Mouse (Mus musculus) G1E (cell line): ENCODE data around the gene Pnpla2.

Experiments used
- CTCF ChIP-seq: IDR thresholded peaks from 2 replicates; pipeline ENCODE4 v1.5.1; 2012; ENCODE audit warnings: low read depth, low read length, inconsistent platforms, mixed read lengths
- GATA1 ChIP-seq: IDR thresholded peaks from 2 replicates; pipeline ENCODE4 v1.6.1; 2012; ENCODE audit warnings: borderline replicate concordance, low read length, inconsistent platforms, mixed read lengths
- TAL1 ChIP-seq: conservative IDR thresholded peaks from 2 replicates; pipeline ENCODE4 v1.6.1; 2012; ENCODE audit warnings: low read depth, low read length, inconsistent platforms, mixed read lengths

DNA sequence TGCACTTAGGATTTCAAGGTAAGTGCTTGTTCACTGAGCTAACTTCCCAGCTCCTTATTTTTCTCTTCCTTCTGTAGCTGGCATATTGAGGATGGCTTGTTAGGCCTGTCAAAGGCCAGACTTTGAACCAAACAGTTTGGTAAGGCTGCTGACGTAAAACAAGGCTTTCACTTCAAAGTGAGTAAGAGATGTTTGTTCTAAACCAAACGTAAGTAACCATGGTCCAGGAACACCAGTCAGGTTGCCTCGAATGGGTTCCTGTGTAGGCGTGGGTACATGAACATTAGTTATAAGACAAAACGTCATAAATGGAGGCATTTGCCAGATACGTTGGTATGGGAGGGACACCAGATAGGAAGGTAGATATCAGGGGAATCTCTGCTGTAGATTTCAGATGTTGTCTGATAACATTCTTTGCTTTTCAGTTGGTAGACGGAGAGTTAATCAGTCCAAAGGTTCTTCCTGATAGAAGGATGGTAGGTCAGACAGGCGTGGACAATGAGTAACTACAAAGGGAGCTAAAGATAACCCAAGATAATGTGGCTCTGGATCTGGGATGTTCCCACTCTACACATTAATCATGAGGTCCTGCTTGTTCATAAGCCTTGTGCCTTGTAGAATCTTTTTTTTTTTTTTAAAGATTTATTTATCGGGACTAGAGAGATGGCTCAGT, 34.8 kb upstream of the Pnpla2 start:
- TF ChIP-seq CTCF = no peak
- TF ChIP-seq TAL1 = no peak
- TF ChIP-seq GATA1 = no peak
